Mouse (Mus musculus): ENCODE results near the gene Usf3.

Gene Usf3

DNA sequence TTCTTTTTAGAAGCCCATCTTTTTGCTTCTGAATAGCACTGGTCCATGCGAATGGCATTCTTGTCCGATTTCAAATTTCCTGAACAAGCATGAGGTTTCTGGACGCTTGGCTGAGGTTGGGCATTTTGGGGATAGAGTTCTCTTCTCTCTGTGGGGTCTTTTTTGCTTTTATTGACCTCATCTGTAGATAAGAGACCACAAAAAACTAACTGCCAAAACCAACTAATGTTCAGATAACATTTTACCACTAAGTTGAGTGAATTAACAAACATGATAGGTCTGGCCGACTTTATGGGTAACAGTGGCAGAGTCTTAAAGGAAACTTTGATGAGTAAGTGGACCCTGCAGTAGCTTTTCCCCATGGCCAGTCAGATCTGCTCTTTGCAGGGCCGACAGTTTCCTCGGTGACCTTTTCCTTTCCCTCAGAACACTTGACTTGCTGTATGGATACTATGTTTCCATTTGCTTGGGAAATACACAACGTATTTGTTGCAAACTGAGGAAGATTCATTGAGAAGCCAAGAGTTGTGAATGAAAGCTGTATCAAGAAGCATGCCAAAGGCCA is 1.0 kb downstream of the Usf3 start:
- no peak for DNase-seq

DNA sequence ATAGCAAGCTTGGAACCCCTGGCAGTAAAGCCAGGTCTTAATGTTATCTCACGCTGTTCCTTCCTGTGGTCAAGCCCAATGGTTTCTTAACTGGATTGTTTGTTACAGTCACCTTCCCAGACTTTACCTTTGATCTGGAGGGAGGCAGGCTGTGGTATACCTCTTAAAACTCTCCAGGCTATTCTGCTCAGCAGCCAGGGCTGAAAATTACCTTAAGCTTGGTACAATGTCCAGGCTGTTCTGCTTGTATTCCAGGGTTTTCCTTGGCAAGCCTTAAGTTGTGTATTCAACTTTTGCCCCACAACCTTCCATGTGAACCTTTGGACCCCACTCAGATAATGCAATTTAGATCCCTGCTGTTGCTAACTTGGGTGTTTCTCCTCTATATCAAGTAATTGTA is 2.0 kb downstream of the Usf3 start:
- no peak for DNase-seq

DNA sequence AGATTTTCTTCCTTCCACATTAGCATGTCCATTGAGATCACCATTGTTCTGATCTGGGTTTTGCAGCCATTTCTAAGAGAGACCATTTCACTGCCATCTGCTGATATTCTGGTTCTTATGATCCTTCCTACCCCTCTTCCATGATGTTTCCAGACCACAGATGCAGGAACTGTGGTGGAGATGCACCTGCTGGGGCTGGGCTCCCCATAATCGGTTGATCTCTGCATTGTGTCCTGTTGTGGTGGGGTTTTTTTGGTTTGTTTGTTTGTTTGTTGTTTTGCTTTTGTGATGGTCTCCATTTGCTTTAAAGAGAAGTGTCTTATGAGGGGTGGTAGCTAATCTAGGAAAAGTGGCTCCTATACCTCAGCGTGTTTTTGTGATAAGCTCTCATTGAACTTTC is 3.5 kb downstream of the Usf3 start:
- no peak for DNase-seq

DNA sequence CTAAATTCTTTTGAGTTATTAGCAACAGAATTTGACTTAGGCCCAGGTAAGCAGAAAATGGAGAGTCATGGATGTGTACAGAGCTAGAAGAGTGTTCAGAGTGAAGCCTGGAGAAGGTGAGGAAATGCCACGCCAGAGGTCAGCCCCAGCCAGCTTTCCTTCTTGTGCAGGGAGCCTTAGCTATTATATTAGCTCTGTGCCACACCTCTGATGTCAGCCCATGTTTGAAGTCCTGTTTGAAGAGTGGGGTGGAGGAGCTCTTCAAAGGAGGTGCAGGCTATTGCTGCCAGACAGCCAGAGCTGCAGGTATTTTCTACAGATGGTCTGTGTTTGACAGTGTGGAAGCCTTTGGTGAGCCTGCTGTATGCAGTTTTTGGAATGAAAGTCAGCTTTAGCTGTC is 5.5 kb downstream of the Usf3 start:
- peak; percentile 77 for DNase-seq

DNA sequence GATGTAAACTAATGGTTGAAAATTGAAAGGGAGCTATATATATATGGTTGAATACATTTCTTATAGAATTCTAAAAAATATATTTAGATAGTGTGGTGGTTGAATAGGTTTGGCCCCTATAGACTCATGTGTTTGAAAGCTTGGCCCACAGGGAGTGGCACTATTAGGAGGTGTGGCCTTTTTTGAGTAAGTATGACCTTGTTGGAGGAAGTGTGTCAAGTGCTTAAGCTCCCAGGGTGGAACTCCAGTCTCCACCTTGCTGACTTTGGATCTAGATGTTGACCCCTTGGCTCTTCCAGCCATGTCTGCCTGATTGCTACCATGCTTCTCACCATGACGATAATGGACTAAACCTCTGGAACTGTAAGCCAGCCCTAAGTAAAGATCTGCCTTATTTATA is 9.6 kb downstream of the Usf3 start:
- no peak for DNase-seq

DNA sequence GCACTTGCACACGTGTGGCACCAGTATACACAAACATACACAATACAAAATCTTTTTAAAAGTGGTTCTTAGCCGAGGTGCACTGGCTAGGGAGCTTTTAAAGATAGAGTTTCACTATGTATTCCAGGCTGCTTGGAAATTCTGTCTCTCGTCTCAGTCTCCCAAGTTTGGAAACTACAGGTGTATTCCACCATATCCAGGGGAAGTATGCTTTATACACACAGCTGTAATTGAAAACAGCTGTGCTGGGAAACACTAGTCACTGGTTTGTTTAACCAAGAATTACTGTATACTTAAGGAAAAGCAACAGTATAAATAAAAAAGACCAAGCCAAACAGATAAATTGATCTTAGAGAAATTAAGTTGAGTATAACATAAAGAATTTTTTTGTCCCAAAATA is 11.7 kb downstream of the Usf3 start:
- no peak for DNase-seq

DNA sequence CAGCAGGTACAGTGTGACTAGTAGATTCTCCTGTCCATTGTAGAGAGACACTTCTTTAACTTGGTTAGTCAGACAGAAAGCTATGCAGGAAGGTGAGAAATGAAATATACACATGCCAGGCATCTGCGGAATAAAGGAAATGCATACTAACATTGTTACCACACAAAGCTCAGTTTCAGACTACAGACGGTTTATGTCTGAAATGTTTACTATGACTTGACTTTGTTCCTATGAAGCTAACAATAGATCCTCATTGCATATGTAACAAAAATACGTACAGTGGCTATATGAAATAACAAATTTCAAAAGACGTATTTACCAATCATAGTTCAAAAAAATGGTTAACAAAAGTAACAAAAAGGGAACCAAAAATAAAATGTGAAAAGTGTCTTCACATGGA is 14.1 kb downstream of the Usf3 start:
- DNase-seq: no peak

DNA sequence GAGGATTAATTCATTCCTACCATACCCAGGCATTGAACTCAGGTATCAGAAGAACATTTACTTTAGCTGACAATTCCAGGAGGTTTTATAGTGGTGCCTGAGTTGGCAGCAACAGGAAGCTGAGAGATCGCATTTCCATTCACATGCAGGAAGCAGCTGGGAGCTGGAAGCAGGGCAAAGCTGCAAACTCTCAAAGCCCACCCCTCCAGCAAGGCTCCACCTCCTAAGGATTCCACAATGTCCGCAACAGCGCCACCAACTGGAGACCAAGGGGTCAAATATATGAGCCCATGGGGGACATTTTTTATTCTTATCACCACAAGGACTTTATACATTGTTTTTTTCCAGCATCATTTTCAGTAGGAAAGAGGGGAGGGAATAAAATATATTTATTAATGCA is 15.7 kb downstream of the Usf3 start:
- DNase-seq: no peak

DNA sequence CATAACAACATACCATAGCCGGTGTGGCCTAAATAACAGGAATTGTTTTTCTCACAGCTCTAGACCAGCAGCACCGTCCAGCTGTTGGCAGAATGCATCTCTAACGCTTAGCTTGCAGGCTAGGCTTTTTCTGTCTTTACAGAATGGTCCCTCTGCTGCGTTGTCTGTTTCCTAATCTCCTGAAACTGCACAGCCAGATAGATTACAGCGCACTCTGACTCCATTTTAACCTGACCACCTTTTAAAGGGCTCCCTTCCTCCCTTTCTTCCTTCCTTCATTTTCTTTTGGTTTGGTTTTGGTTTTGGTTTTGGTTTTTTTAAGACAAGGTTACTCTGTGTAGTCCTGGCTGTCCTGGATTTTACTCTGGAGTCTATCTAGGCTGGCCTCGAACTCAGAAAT is 17.0 kb downstream of the Usf3 start:
- DNase-seq: no peak

DNA sequence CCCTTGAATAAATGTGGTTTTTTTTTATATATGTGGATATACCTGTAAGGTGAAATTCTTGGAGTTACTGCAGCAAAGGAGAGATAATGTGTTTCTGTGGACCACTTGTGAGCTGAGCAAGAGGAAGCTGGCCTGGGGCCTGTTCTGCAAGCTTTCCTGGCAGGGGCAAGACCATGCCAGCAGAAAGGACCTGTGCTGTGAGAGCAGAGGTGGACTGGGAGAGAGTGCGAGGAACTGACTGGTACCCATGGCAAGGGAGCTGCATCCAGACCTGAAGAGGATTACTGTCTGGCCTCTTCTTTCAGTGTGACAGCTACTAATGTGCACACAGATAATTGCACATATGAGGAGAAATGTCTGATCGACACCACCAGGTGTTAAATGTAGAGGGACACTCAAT is 17.9 kb downstream of the Usf3 start:
- DNase-seq: no peak

DNA sequence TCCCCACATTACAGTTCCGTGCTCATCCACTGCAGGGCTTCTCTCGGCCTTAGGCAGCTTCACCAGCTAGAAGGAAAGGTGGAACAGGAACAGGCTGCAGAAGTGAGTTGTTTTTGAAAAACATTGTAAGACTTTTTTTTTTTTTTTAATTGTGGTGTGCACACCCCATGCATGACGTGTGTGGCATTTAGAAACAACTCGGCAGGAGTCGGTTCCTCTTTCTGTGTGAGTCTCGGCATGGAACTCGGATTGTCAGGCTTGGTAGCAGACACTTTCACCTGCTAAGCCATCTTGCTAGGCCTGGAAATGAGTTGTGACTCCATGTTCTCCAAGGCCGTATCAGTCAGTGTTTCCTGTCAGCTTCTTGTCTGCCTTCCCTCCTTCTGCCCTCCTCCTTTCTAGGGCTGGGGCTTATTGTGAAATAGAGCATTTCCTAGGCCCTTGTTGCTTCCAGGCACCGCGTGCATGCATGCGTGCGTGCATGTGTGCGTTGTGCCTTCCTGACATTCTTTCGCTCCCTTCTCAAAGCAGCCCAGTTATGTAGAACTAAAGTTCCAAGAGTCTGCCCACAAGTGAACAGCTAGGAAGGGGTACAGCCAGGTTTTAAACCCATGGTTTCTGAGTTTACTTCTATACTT is 26.1 kb downstream of the Usf3 start:
- DNase-seq: peak; percentile 50

DNA sequence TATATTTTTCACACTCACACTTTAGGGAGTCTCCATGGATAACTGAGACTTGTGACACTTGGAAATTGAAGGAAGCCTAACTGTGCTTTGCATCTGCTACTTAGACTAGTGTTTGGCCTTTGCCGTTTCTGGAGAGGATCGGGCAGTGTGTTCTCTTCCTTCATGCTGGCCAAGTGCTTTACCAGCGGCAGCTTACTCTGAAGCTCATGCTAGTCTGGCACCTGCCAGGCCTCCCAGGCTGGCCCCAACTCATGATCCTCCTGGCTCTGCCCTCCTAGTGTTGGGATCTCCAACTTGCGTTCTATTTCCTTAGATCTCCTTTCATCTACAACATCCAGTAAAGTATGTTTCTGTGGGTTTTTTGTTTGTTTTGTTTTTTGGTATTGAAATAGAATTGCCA is 27.1 kb downstream of the Usf3 start:
- no peak for DNase-seq

DNA sequence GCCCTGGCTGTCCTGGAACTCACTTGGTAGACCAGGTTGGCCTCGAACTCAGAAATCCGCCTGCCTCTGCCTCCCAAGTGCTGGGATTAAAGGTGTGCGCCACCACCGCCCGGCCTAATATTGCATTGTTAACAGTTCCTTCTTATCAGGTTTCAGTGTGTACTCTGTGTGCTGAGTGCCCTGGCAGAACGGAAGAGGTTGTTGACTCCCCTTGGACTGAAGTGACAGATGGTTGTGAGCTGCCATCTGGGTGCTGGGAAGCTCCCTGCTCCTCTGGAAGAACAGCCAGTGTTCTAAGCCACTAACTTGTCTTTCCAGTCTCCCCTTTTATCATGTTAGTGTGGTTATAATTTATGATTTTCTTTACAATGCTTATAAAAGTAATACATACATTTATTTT is 31.3 kb downstream of the Usf3 start:
- DNase-seq: peak; percentile 59

DNA sequence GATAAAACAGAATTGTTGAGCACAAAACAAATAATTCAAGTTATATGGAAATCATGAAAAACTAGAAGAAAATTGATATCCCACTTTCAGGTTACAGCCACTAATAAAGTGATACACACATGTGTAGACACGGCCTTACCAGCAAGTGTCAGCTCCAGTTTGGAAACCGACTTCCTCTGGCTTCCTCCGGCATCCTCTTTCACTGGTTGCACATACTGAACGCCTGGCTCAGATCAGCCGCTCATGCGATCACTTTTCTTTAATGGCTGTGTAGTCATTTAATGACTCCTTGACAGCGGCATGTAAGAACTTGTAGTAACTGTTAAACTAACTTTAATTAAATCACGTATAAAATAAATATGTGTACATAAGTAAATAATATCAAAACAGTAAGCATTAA is 32.9 kb downstream of the Usf3 start:
- no peak for DNase-seq

DNA sequence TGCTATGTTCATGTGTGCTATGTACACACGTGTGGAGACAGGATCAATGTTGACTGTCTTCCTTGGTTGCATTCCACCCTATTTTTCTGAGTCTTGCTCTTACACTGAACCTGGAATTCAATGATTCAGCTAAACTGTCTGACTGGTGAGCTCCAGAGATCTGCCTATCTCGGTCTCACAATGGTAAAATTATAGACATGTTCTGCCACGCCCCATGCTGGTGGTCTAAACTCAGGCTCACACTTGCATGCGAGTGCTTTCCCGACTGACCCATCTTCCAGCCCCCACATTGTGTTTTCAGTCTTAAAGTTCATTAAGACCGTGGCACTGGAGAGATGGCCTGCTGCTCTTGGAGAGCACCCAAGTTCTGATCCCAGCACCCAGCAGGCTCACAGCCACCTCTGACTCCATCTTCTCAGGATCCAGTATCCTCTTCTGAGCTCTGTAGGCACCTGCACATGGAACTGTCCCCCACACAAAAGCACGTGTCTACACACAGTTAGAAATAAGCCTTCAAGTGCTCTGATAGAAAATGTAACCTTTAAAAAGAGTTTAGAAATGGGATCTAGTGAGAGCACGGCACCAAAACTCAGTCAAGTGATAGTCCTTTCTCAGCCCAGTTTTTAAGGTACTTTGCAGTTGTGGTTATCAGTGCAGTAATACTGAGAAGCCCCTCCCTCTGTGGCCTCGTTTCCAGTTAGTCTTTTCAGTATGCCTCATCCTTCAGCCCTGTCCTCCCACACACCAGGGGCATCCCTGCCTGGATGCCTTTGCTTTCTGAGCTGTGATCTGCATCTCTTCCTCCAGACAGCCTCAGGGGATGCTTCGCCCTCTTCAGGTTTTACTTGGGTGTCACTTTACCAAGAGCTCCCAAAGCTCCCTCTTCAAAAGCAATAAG is 37.4 kb downstream of the Usf3 start:
- DNase-seq: no peak

DNA sequence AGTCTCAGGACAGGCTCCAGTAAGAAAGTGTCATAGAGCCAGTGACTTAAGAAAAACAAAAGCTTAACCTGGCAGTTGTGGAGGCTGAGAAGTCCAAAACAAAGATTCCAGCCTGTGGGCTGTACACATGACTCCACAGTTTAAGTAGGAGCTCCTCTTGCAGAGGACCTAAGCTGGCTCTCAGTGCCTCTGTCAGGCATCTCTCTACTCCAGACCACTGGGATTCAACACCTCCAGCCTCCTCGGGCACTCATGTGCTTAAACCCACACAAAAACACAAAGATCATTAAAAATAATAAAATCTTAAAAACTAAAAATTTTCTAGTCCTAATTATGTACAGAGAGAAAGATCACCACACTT is 38.0 kb downstream of the Usf3 start:
- no peak for DNase-seq

DNA sequence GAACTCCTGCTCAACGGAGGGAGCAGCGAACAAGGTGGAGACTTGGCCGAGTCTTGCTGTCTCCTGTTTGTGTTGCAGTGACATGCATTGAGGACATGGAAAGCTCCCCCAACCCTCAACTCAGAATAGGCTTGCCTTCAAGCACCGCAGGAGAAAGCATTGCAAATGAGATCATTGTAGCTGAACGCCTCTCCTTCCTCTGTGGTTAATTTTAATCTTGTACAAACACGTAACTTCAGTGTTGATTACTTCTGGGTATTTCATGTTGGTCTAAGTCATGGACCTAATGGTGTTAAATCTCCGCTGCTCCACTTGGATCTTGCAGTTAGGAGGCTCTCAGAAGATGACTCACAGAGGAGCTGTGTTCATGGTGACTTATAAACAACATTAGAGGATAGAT is 39.7 kb downstream of the Usf3 start:
- DNase-seq: peak; percentile 9

DNA sequence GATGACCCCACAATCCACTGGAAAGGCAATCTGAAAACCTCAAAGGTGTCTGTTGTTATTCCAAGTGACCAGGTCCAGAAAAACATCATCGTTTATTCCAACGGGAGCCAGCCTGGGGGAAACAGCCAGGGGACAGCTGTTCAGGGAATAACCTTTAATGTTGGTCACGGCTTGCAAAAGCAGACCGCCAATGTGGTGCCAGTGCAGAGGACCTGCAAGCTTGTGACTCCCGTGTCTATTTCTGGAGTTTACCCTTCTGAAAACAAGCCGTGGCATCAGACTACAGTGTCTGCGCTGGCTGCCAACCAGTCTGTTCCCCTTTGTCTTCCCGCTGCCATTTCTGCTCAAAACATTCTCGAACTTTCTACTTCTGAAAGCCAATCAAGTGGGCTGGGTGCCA is 42.5 kb downstream of the Usf3 start:
- no peak for DNase-seq

DNA sequence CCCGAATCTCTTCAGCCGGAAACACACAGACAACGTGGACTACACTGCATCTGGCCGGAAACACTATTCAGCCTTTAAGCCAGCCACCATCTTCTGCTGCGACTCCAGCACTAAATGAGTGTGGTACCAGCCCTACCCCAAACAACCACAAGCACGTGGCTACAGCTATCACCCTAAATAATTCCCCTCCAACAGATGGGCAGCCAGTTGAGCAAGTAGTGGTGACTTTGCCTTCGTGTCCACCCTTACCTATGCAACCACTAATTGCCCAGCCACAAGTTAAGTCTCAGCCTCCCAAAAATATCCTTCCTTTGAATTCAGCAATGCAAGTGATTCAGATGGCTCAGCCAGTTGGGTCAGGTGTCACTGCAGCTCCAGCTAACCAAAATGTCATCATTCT is 43.4 kb downstream of the Usf3 start:
- no peak for DNase-seq

DNA sequence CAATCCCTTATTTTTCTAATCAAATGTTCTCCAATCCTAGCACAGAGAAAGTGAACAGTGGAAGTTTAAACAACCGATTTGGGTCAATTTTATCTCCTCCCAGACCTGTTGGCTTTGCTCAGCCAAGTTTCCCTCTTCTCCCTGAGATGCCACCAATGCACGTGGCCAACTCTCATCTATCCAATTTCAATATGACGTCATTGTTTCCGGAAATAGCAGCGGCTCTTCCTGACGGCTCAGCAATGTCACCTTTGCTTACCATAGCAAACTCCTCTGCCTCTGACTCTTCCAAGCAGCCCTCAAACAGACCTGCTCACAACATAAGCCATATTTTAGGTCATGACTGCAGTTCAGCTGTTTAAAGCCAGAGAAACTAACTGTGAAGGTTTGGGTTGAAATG is 48.4 kb downstream of the Usf3 start:
- no peak for DNase-seq

DNA sequence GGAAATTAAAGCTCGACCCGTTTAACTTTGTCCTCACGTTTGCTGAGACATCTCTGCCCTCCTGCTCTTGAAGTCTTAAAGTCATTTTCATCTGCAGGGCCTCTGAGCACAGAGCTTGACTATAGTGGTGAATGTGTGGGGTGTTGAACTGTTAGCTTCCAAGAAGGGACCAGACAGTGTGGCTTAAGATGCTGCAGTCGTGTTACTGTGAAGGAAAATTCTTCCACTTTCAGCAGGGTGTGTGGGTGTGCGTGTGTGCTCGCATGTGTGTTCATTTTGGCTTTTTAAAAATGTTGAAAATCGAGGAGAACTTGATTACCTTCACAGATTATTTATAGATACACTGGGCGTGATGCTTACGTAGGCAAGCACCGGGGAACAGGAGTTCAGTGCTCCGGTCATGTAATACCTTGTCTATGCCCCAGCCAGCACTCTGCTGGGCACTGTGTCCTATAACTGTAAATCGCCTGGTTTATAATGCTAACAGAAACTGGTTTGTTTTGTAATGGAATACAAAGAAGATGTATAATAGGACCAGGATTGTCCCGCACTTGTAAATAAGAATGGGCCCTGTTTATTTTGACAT is 53.8 kb downstream of the Usf3 start:
- DNase-seq: no peak

DNA sequence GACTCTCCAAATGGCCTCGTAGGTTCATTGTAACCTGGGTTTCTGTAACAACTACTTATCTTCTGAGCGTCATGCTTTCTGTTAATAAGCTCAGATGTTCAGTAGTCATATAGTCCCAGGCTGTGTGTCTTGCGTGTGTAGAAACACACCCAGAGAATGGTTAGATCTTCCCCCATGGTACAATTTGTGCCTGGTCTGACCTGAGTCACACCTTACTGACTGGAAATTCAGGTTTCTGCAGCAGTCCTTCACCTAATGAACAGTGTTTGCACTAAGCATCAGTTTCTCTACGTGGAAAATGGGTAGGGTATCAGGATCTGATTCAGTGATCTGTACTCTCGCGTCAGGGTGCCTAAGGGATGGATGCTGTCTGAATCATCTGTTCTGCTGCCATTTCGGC is 60.0 kb downstream of the Usf3 start:
- peak; percentile 1 for DNase-seq

DNA sequence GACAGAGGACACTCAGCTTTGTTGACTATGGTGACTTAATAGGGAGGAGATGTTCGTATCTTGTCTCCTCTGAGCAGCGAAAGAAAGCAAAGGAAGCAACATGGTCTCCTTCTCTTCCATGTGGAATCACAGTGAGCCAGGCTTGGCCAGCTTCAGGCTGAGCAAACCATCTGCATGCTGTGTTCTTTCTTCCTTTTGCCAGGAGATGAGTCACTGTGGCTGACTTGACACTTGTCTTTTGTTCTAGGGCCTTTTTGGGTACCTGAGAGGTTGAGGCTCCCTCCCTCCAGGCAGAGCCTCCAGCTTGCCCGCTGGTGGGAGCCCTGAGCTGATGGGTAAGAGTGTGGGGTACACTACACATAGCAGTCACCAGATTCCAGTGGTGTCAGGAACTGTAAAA is 64.8 kb downstream of the Usf3 start:
- DNase-seq: no peak

DNA sequence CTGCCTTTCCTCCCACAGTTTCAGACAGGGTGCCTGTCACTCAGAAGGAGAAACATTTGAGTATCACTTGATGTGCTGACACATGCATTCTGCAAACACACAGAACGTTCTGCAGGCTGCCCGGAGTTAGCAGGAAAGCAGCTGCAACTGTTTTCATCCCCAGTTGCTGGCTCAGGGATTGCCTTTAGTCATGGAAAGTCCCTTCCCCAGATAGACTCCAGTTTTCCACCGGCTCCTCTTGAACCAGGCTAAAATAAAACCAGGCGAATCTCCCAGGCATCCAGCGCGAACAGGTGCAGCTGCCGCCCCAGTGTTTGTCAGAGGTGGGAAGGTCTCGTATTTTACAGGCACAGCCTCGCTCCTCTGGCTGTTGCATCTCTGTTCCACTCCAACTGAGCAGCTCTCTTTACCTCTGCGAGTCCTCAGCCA is 65.8 kb downstream of the Usf3 start:
- DNase-seq: no peak

Data from lung, postnatal 36 days (tissue).